Mouse (Mus musculus) limb, embryonic 13.5 days (tissue): ENCODE results near the gene Xdh. TPM values are rescaled to one million over a fixed set of nuclear protein-coding genes. Genes with fewer than 3 reads are reported as not detected.
"Not testable (repeated sequence)": the region's sequence is repeated elsewhere in the genome, so short reads cannot be mapped to it uniquely, and the experiment has no call there.

Experiments used
- ATAC-seq: fragments of 200-750 bp; cut with Nextera tagmentation; 2 replicates; pipeline ENCODE4 v1.8.0; 2017; ENCODE audit warnings: low read depth, moderate number of reproducible peaks, moderate TSS enrichment; ENCODE audit not compliant: low FRiP score
- H3K27ac ChIP-seq: fragments of 300-500 bp; sonication (generic); 2 replicates; pipeline ENCODE4 v1.5.1; 2015; ENCODE audit warnings: inconsistent platforms, mild to moderate bottlenecking, moderate library complexity
- H3K27me3 ChIP-seq: fragments of 300-500 bp; sonication (generic); 2 replicates; pipeline ENCODE4 v1.6.1; 2015; ENCODE audit warnings: mild to moderate bottlenecking, inconsistent platforms
- H3K36me3 ChIP-seq: fragments of 300-500 bp; sonication (generic); 2 replicates; pipeline ENCODE4 v1.6.1; 2015; ENCODE audit warnings: inconsistent platforms, mild to moderate bottlenecking, moderate library complexity
- H3K4me1 ChIP-seq: fragments of 300-500 bp; sonication (generic); 2 replicates; pipeline ENCODE4 v1.6.1; 2015; ENCODE audit warnings: inconsistent platforms
- H3K4me2 ChIP-seq: fragments of 300-500 bp; sonication (generic); replicated peaks from 2 replicates; pipeline ENCODE4 v1.6.1; 2015; ENCODE audit warnings: inconsistent platforms, mild to moderate bottlenecking, moderate library complexity
- H3K4me3 ChIP-seq: fragments of 300-500 bp; sonication (generic); 2 replicates; pipeline ENCODE4 v1.5.1; 2015; ENCODE audit warnings: moderate library complexity, mild to moderate bottlenecking, inconsistent platforms
- H3K9ac ChIP-seq: fragments of 300-500 bp; sonication (generic); 2 replicates; pipeline ENCODE4 v1.6.1; 2015; ENCODE audit warnings: mild to moderate bottlenecking, inconsistent platforms
- H3K9me3 ChIP-seq: fragments of 300-500 bp; sonication (generic); 2 replicates; pipeline ENCODE4 v1.6.1; 2016; ENCODE audit warnings: inconsistent platforms
- WGBS: fragments of 180-500 bp; shearing (Covaris S2); methylation state at CpG from one replicate; pipeline ENCODE4 v1.1.7; 2015; 5-methylcytosine and 5-hydroxymethylcytosine counted together
- polyA plus RNA-seq: library from polyadenylated mRNA; unstranded; fragments of >200 nt; fragmentation: Nextera tagmentation; extraction: Ambion mirVana; gene quantifications from 2 replicates; pipeline ENCODE4 v1.2.1, GENCODE M21; 2015

Gene Xdh
- polyA plus RNA-seq, 1 experiment from 2014 or later, result 0.62 TPM

- Histone ChIP-seq H3K9me3 (no peaks in the 10 kb centered on the region), H3K4me1 (no peaks in the 10 kb centered on the region), H3K27ac (no peak overlapping the region), H3K4me3 (no peak overlapping the region), H3K4me2 (no peak overlapping the region), H3K27me3 (no peaks in the 10 kb centered on the region), H3K36me3 (no peaks in the 10 kb centered on the region), H3K9ac (no peak overlapping the region)
- ATAC-seq, result no peak
- 91% methylated on average over 14 of the region's 14 CpGs for WGBS
Measured at GRCm38 (mm10) chr17:73870956-73871605, 78.9 kb downstream of the Xdh start.

GRCm38 (mm10) chr17:73869008-73869685 is 80.8 kb downstream of the Xdh start:
- H3K9me3 ChIP-seq, result 0 out of 2 replicates have a peak, but pooled peaks cover under 1% of the 10 kb centered on the region
- no peak overlapping the region for H3K27ac ChIP-seq
- no peak for ATAC-seq
- H3K36me3 ChIP-seq, result no peaks in the 10 kb centered on the region
- no peaks in the 10 kb centered on the region for H3K4me1 ChIP-seq
- WGBS, result 95% methylated on average over 9 of the region's 9 CpGs
- H3K9ac ChIP-seq, result no peak overlapping the region
- H3K4me3 ChIP-seq, result no peak overlapping the region
- no peak overlapping the region for H3K4me2 ChIP-seq
- no peaks in the 10 kb centered on the region for H3K27me3 ChIP-seq

- 66% methylated on average over 4 of the region's 4 CpGs for WGBS
- Histone ChIP-seq H3K9me3 (no peaks in the 10 kb centered on the region; the same call in 1 of the 2 replicates), H3K4me3 (no peak overlapping the region), H3K9ac (no peak overlapping the region), H3K27me3 (no peaks in the 10 kb centered on the region), H3K36me3 (no peaks in the 10 kb centered on the region), H3K27ac (no peak overlapping the region), H3K4me2 (no peak overlapping the region), H3K4me1 (no peaks in the 10 kb centered on the region)
- no peak for ATAC-seq
Measured at GRCm38 (mm10) chr17:73853717-73854116, 96.3 kb downstream of the Xdh start.

GRCm38 (mm10) chr17:73853041-73853440 is 97.0 kb downstream of the Xdh start:
- H3K9ac ChIP-seq, result no peak overlapping the region

GRCm38 (mm10) chr17:73847399-73847798 is 102.6 kb downstream of the Xdh start:
- H3K4me2 ChIP-seq, result no peak overlapping the region
- no peak overlapping the region for H3K4me3 ChIP-seq
- no peaks in the 10 kb centered on the region for H3K27me3 ChIP-seq
- no peaks in the 10 kb centered on the region for H3K9me3 ChIP-seq
- H3K27ac ChIP-seq, result no peak overlapping the region
- ATAC-seq, result no peak
- 84% methylated on average over 1 of the region's 1 CpGs for WGBS
- no peaks in the 10 kb centered on the region for H3K36me3 ChIP-seq
- no peaks in the 10 kb centered on the region for H3K4me1 ChIP-seq
- H3K9ac ChIP-seq, result no peak overlapping the region

More at GRCm38 (mm10) chr17:73853041-73853440, 97.0 kb downstream of the Xdh start:
- Histone ChIP-seq H3K27me3 (no peaks in the 10 kb centered on the region), H3K4me2 (no peak overlapping the region), H3K27ac (no peak overlapping the region), H3K4me3 (no peak overlapping the region), H3K36me3 (no peaks in the 10 kb centered on the region), H3K4me1 (no peaks in the 10 kb centered on the region), H3K9me3 (no peaks in the 10 kb centered on the region; the same call in 1 of the 2 replicates)
- 77% methylated on average over 11 of the region's 11 CpGs for WGBS
- no peak for ATAC-seq

GRCm38 (mm10) chr17:73845632-73846031 is 104.4 kb downstream of the Xdh start:
- H3K9ac ChIP-seq, result no peak overlapping the region
- WGBS, result 72% methylated on average over 3 of the region's 3 CpGs
- H3K27ac ChIP-seq, result no peak overlapping the region

GRCm38 (mm10) chr17:73842963-73843362 is 107.0 kb downstream of the Xdh start:
- no peaks in the 10 kb centered on the region for H3K9me3 ChIP-seq
- H3K4me3 ChIP-seq, result no peak overlapping the region
- no peak overlapping the region for H3K9ac ChIP-seq
- H3K36me3 ChIP-seq, result no peaks in the 10 kb centered on the region
- no peaks in the 10 kb centered on the region for H3K4me1 ChIP-seq
- ATAC-seq, result no peak
- WGBS, result 60% methylated on average over 1 of the region's 1 CpGs
- no peak overlapping the region for H3K4me2 ChIP-seq
- no peaks in the 10 kb centered on the region for H3K27me3 ChIP-seq
- no peak overlapping the region for H3K27ac ChIP-seq

More at GRCm38 (mm10) chr17:73845632-73846031, 104.4 kb downstream of the Xdh start:
- H3K36me3 ChIP-seq, result no peaks in the 10 kb centered on the region
- ATAC-seq, result no peak
- H3K27me3 ChIP-seq, result no peaks in the 10 kb centered on the region
- H3K9me3 ChIP-seq, result no peaks in the 10 kb centered on the region
- H3K4me3 ChIP-seq, result no peak overlapping the region
- no peak overlapping the region for H3K4me2 ChIP-seq
- no peaks in the 10 kb centered on the region for H3K4me1 ChIP-seq

- H3K9ac ChIP-seq, H3K27ac ChIP-seq, H3K4me3 ChIP-seq, H3K36me3 ChIP-seq, H3K4me2 ChIP-seq, H3K27me3 ChIP-seq, H3K4me1 ChIP-seq, ATAC-seq, H3K9me3 ChIP-seq: not testable (repeated sequence)
- 64% methylated on average over 1 of the region's 1 CpGs for WGBS
Measured at GRCm38 (mm10) chr17:73839876-73840275, 110.1 kb downstream of the Xdh start.

- no peak overlapping the region for H3K9ac ChIP-seq
- WGBS, result 69% methylated on average over 3 of the region's 3 CpGs
Measured at GRCm38 (mm10) chr17:73839086-73839835, 110.7 kb downstream of the Xdh start.

GRCm38 (mm10) chr17:73837244-73837643 is 112.8 kb downstream of the Xdh start:
- Histone ChIP-seq H3K4me3 (no peak overlapping the region), H3K9ac (no peak overlapping the region), H3K4me2 (no peak overlapping the region), H3K27ac (no peak overlapping the region), H3K4me1 (no peaks in the 10 kb centered on the region), H3K36me3 (no peaks in the 10 kb centered on the region), H3K9me3 (no peaks in the 10 kb centered on the region), H3K27me3 (no peaks in the 10 kb centered on the region)
- ATAC-seq, result no peak
- 92% methylated on average over 4 of the region's 4 CpGs for WGBS

More at GRCm38 (mm10) chr17:73839086-73839835, 110.7 kb downstream of the Xdh start:
- Histone ChIP-seq H3K36me3 (no peaks in the 10 kb centered on the region), H3K27ac (no peak overlapping the region), H3K9me3 (no peaks in the 10 kb centered on the region), H3K4me2 (no peak overlapping the region), H3K27me3 (no peaks in the 10 kb centered on the region), H3K4me3 (no peak overlapping the region), H3K4me1 (no peaks in the 10 kb centered on the region)
- ATAC-seq, result no peak

- no peaks in the 10 kb centered on the region for H3K4me1 ChIP-seq
- H3K36me3 ChIP-seq, result no peaks in the 10 kb centered on the region
- no peak overlapping the region for H3K9ac ChIP-seq
- no peaks in the 10 kb centered on the region for H3K27me3 ChIP-seq
- ATAC-seq, result no peak
- H3K27ac ChIP-seq, result no peak overlapping the region
- no peak overlapping the region for H3K4me2 ChIP-seq
- H3K9me3 ChIP-seq, result no peaks in the 10 kb centered on the region
- 92% methylated on average over 3 of the region's 3 CpGs for WGBS
- H3K4me3 ChIP-seq, result no peak overlapping the region
Measured at GRCm38 (mm10) chr17:73836601-73837000, 113.4 kb downstream of the Xdh start.
